Mouse (Mus musculus) liver, embryonic 13.5 days (tissue): ENCODE data around the gene Adamtsl4. TPM values are rescaled to one million over a fixed set of nuclear protein-coding genes. Genes with fewer than 3 reads are reported as not detected.
"Not testable (repeated sequence)": the region's sequence is repeated elsewhere in the genome, so short reads cannot be mapped to it uniquely, and the experiment has no call there.

Experiments
- ATAC-seq: fragments of 200-750 bp; cut with Nextera tagmentation; 2 replicates; pipeline ENCODE4 v1.8.0; 2017; ENCODE audit warnings: low read depth, mild to moderate bottlenecking, moderate number of reproducible peaks, moderate library complexity
- DNase-seq: peaks from one replicate; pipeline ENCODE4 v3.0.0; 2022
- H3K27ac ChIP-seq: fragments of 300-500 bp; sonication (generic); 2 replicates; pipeline ENCODE4 v1.5.1; 2015; ENCODE audit warnings: moderate library complexity, mild to moderate bottlenecking, inconsistent platforms
- H3K27me3 ChIP-seq: fragments of 300-500 bp; sonication (generic); 2 replicates; pipeline ENCODE4 v1.6.1; 2015; ENCODE audit warnings: mild to moderate bottlenecking, inconsistent platforms
- H3K36me3 ChIP-seq: fragments of 300-500 bp; sonication (generic); 2 replicates; pipeline ENCODE4 v1.6.1; 2015; ENCODE audit warnings: mild to moderate bottlenecking, inconsistent platforms
- H3K4me1 ChIP-seq: fragments of 300-500 bp; sonication (generic); replicated peaks from 2 replicates; pipeline ENCODE4 v1.6.1; 2015; ENCODE audit warnings: inconsistent platforms
- H3K4me2 ChIP-seq: fragments of 300-500 bp; sonication (generic); 2 replicates; pipeline ENCODE4 v1.6.1; 2015; ENCODE audit warnings: inconsistent platforms, mild to moderate bottlenecking, moderate library complexity
- H3K4me3 ChIP-seq: fragments of 300-500 bp; sonication (generic); replicated peaks from 2 replicates; pipeline ENCODE4 v1.5.1; 2015; ENCODE audit warnings: mild to moderate bottlenecking, inconsistent platforms
- H3K9ac ChIP-seq: fragments of 300-500 bp; sonication (generic); 2 replicates; pipeline ENCODE4 v1.6.1; 2015; ENCODE audit warnings: mild to moderate bottlenecking, inconsistent platforms
- H3K9me3 ChIP-seq: fragments of 300-500 bp; sonication (generic); replicated peaks from 2 replicates; pipeline ENCODE4 v1.6.1; 2016; ENCODE audit warnings: inconsistent platforms
- WGBS: fragments of 180-500 bp; shearing (Covaris S2); methylation state at CpG from one replicate; pipeline ENCODE4 v1.1.7; 2015; ENCODE audit not compliant: insufficient replicate concordance; 5-methylcytosine and 5-hydroxymethylcytosine counted together
- polyA plus RNA-seq: library from polyadenylated mRNA; unstranded; fragments of >200 nt; fragmentation: Nextera tagmentation; extraction: Ambion mirVana; gene quantifications from 2 replicates; pipeline ENCODE4 v1.2.1, GENCODE M21; 2015

Gene Adamtsl4
- polyA plus RNA-seq, 1 experiment from 2014 or later: 0.83 TPM

DNA sequence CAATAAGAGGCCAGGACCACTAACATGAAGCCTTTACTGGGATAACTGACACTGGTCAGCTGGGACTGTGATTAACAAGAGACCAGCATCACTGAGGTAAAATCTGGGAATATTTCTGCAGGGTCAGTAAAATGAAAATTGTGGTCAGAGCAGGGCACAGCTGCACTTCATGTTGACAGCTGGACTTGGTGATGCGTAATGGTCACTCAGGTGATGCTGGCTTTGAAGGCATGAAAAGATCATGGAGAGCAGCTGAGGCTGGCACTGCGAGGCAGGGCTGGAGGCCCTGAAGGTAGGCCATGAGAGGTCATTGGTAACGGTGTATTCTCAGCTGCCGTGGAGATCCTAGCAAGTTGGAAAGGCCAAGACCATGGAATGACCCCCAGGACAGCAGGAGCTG lies 10.6 kb upstream of the Adamtsl4 start:
- no peak overlapping the region for H3K4me2 ChIP-seq
- DNase-seq: no peak
- no peaks in the 10 kb centered on the region for H3K27me3 ChIP-seq
- peaks cover 43% of the 10 kb centered on the region for H3K4me1 ChIP-seq
- H3K27ac ChIP-seq: no peak overlapping the region
- no peak overlapping the region for H3K4me3 ChIP-seq
- no peaks in the 10 kb centered on the region for H3K9me3 ChIP-seq
- WGBS: 84% methylated on average over 4 of the region's 4 CpGs
- no peaks in the 10 kb centered on the region for H3K36me3 ChIP-seq
- no peak for ATAC-seq
- no peak overlapping the region for H3K9ac ChIP-seq

DNA sequence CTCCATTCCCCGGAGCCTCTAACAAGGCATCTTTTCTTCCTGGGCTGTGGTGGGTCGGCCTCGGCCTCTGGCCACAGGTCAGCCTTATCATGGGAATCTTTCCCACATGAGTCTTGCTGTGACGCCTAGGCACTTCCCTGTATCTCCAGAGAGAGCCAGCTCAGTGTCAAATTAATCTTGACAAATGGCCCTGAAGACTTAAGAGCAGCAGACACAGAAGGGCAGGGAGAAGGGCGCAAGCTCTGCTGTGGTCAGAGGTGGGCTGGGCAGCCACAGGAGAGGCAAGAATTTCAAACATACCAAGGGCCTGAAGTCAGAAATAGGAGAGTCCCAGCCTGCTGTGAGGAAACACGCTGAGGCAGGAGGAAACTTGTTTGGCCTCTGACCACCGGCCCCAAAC lies 8.6 kb upstream of the Adamtsl4 start:
- Histone ChIP-seq H3K27ac (no peak overlapping the region), H3K4me3 (no peak overlapping the region), H3K4me2 (no peak overlapping the region), H3K27me3 (no peaks in the 10 kb centered on the region), H3K36me3 (no peaks in the 10 kb centered on the region), H3K4me1 (peaks cover 44% of the 10 kb centered on the region), H3K9me3 (no peaks in the 10 kb centered on the region), H3K9ac (no peak overlapping the region)
- 27% methylated on average over 7 of the region's 7 CpGs for WGBS
- ATAC-seq (no peak), DNase-seq (no peak)

DNA sequence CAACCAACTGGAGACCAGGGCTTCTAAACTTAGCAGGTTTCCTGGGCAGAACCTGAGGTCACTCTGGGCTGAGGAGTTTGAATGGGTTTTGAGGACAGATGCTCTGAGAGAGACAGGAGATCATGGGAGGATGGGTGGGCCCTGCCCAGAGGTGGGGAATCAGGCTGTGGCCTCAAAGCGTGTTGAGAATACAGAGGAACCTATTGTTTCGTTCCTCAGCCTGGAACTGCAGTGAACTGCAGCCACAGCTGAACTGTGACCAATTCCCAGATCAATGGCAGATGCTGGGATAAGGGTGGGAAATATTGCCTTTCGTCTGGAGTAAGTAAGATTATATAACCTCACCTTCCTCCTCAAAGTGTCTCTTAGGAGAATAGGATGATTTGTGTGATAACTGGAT lies 8.1 kb upstream of the Adamtsl4 start:
- Histone ChIP-seq H3K4me3 (no peak overlapping the region), H3K36me3 (peaks cover 2% of the 10 kb centered on the region; the same call in 1 of the 2 replicates), H3K4me2 (no peak overlapping the region), H3K27ac (no peak overlapping the region), H3K9ac (no peak overlapping the region), H3K27me3 (no peaks in the 10 kb centered on the region), H3K9me3 (no peaks in the 10 kb centered on the region), H3K4me1 (peaks cover 38% of the 10 kb centered on the region)
- DNase-seq (no peak), ATAC-seq (no peak)
- WGBS: 54% methylated on average over 3 of the region's 3 CpGs

DNA sequence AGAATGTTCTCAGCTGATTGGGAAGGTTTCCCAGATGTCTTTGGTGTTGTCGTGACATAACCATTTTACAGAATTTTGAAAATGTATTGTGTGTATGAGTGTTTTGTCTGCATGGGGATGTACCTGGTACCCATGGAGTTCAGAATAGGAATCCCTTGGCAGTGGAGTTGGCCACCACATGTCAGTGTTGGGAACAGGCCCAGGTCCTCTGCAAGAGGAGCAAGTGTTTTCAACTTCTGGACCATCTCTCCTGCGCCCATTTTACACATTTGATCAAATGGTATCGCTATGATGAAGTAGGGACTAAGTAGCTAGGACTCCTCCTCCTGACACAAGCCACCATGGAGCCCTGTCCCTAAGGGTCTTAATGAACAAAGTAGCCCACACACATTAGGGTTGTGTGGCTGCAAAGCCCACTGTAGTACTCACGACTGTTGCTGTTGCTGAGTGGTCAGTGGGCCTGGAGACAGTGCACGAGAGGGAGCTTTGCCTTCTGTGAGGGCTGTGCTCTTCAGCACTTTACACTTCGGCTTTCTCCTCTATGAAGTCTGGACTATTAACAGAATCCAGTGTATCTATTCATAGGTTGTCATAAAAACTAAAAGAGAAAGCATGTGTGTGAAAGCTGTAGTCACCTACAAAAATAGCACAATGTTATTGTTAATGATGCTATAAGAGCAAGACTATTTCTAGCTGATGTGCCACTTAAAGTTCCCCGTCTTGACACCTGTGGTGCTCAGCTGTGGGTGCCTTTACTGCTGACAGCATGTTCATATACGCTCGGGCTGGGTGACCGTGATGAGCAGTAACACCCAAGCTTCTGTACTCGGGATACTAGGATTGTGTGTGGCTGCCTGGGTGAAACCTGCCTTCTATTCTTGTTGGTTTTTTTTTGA lies 7.3 kb upstream of the Adamtsl4 start:
- no peak overlapping the region for H3K27ac ChIP-seq
- H3K36me3 ChIP-seq: peaks cover 2% of the 10 kb centered on the region; the same call in 1 of the 2 replicates
- WGBS: 77% methylated on average over 11 of the region's 11 CpGs
- ATAC-seq (no peak), DNase-seq (no peak)
- peaks cover 35% of the 10 kb centered on the region for H3K4me1 ChIP-seq
- H3K9ac ChIP-seq: no peak overlapping the region
- no peaks in the 10 kb centered on the region for H3K27me3 ChIP-seq
- H3K4me3 ChIP-seq: no peak overlapping the region
- no peaks in the 10 kb centered on the region for H3K9me3 ChIP-seq
- no peak overlapping the region for H3K4me2 ChIP-seq

DNA sequence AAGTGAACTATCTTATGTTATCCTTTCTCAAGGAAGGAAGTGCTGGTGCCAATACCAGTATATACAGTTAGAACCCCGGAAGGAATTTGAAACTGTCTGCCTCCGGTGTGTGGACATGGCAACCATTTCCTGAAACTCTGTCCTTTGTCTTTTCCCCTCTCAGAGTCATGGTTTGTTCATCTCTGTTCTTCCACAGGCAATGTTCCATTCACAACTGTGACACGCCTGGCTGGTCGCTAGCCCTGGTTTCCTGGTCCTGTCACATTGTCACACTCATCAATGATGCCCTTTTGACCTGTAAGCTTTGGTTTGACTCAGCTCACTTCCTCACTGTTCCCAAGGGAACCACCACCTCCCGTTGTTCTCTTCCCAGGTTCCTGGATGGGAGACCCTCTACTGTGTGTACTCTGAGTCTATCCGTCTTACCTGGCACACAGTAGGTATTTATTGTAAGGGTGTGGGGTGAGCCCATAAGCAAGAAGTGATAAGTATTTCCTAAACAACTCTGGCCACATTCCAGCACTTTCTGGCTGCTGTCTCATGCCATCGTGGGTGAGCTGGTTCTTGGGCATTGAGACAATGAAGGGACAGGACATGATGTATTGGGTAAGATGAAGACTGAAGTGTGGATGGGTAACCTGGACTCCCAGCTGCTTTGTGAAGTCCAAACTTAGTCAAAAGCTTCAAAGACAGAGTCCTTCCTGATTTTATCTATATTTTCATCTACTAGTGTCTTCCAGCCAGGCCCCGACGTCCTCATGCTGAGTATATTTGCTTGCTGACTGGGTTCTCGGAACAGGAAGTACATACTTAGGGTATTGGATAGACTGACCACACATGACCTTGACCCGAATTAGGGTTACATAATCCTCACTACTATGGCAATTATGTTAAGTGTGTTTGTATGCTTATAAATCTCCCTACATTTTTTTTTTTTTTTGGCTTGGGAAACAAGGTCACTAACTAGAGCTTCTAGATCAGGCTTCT lies 6.4 kb upstream of the Adamtsl4 start:
- Histone ChIP-seq H3K9me3 (no peaks in the 10 kb centered on the region), H3K27me3 (no peaks in the 10 kb centered on the region), H3K27ac (no peak overlapping the region), H3K4me2 (no peak overlapping the region), H3K9ac (no peak overlapping the region), H3K4me3 (no peak overlapping the region), H3K36me3 (peaks cover 2% of the 10 kb centered on the region; the same call in 1 of the 2 replicates), H3K4me1 (peaks cover 39% of the 10 kb centered on the region)
- ATAC-seq (no peak), DNase-seq (no peak)
- WGBS: 37% methylated on average over 11 of the region's 11 CpGs

DNA sequence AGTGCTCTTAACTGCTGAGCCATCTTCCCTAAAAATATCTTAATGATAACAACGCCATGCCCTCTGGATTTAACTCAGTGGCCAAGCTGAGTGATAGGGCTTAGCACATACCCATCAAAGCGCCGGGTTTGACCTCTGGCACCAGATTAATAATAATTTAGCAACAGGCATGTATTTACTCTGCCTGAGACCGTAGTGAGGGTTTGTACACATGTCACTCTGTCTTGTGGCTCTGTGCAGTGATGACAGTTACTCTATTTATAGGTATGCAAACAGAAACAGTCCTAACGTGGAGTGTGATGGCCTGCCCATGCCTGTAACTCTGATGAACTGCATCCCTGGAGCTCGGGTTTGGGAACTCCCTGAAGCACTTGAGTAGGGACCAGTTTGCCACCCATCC lies 5.0 kb upstream of the Adamtsl4 start:
- Histone ChIP-seq H3K4me2 (no peak overlapping the region), H3K4me1 (peaks cover 46% of the 10 kb centered on the region), H3K4me3 (no peak overlapping the region), H3K36me3 (peaks cover 2% of the 10 kb centered on the region; the same call in 1 of the 2 replicates), H3K9me3 (no peaks in the 10 kb centered on the region), H3K9ac (no peak overlapping the region), H3K27me3 (peaks cover 8% of the 10 kb centered on the region), H3K27ac (no peak overlapping the region)
- WGBS: 54% methylated on average over 6 of the region's 6 CpGs
- DNase-seq: no peak
- ATAC-seq: peak; percentile 16; the same call in 1 of the 2 replicates

DNA sequence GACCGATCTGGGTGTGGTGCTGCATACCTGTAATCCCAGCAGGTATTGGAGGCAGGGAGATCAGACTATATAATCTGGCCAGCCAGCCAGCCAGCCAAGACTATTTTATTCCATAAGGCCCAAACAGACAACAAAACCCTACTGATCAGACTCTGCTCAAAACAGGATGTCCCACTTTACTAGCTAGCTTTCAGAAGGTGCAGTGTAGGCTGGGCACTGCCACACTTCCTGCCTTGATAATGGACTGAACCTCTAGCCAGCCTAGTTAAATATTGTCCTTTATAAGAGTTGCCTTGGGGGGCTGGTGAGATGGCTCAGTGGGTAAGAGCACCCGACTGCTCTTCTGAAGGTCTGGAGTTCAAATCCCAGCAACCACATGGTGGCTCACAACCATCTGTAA lies 2.8 kb upstream of the Adamtsl4 start:
- H3K9me3 ChIP-seq, H3K36me3 ChIP-seq, H3K27ac ChIP-seq, H3K4me3 ChIP-seq, ATAC-seq, H3K4me2 ChIP-seq, H3K9ac ChIP-seq, DNase-seq: not testable (repeated sequence)
- peaks cover 29% of the 10 kb centered on the region for H3K27me3 ChIP-seq
- peaks cover 54% of the 10 kb centered on the region for H3K4me1 ChIP-seq
- WGBS: 86% methylated on average over 2 of the region's 2 CpGs

DNA sequence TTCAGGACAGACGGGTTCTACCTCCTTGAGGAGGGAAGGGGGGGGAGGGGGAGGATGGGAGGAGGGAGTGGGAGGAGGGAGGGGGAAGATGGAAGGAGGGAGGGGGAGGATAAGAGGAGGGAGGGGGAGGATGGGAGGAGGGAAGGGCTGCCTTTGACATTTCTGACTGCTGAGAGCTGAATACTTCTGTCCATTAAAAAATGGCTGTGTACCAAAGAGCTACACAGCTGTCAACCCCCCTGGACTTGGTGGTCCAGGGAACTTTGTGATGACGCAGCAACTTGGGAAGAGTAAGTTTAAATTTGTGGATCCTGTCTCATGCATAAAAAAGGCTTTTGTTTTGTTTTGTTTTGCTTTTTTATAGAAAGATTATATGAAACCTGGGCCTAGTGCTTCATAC lies 2.2 kb upstream of the Adamtsl4 start:
- WGBS: 40% methylated on average over 2 of the region's 2 CpGs
- no peak for DNase-seq
- Histone ChIP-seq H3K4me1 (peaks cover 58% of the 10 kb centered on the region), H3K27ac (no peak overlapping the region), H3K4me2 (no peak overlapping the region), H3K9ac (no peak overlapping the region), H3K9me3 (no peaks in the 10 kb centered on the region), H3K27me3 (peaks cover 33% of the 10 kb centered on the region), H3K4me3 (no peak overlapping the region), H3K36me3 (peaks cover 2% of the 10 kb centered on the region; the same call in 1 of the 2 replicates)
- no peak for ATAC-seq

DNA sequence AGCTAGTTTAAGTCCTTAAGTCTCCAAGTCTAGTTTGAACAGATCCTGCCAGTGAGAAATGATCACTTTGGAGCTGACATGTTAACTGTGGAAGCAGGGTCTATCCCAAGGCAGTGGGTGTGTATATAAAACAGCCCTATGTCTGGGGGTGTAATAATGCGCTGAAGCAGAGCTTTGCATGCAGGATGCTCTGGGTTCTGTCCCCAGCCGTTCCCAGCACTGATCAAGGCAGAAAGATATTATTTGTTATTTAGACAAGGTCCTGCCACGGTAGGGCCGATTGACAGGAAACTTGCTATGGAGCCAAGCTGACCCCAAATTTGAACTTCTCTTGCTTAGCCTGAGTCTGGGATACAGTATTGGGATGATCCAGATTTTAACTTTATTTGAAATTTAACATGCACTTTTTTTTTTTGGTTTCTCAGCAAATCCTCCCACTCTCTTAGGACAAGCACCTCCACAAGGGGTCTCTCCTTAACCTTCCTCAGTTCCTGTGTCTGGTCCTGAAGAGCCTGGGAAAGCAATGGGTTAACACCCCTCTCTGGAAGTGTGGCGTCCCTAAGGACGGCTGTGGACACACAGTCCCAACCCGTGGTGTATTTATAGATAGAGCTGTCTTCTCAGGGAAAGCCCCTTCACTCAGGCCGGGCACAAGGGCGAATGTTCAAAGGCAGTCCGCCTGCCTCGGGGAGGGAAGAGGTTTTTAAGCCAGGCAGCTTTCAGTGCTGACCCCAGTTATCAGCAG lies 1.6 kb upstream of the Adamtsl4 start:
- peaks cover 2% of the 10 kb centered on the region; the same call in 1 of the 2 replicates for H3K36me3 ChIP-seq
- DNase-seq (no peak), ATAC-seq (no peak)
- H3K4me3 ChIP-seq: no peak overlapping the region
- no peak overlapping the region for H3K9ac ChIP-seq
- peaks cover 33% of the 10 kb centered on the region for H3K27me3 ChIP-seq
- H3K4me2 ChIP-seq: no peak overlapping the region
- WGBS: 50% methylated on average over 11 of the region's 11 CpGs
- no peak overlapping the region for H3K27ac ChIP-seq
- H3K9me3 ChIP-seq: no peaks in the 10 kb centered on the region
- H3K4me1 ChIP-seq: peaks cover 61% of the 10 kb centered on the region

DNA sequence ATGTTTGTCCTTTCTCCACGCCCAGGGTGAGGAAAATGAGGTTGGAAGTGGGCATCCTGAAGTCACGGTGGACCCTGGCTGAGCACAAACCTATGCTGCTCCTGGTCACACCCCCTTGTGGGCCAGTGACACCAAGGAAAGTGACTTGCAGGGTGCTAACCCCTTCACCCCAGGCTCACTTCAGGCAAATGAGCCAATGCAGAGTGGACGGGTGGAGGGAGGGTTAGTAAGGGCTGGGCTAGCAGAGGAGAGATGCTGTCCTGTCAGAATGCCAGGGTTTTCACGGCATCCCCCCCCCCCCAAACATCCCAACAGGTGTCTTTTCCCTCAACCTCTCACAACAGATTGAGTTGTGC lies 571 bp downstream of the Adamtsl4 start:
- peaks cover 2% of the 10 kb centered on the region; the same call in 1 of the 2 replicates for H3K36me3 ChIP-seq
- WGBS: 29% methylated on average over 4 of the region's 4 CpGs
- H3K27me3 ChIP-seq: peaks cover 33% of the 10 kb centered on the region
- H3K4me2 ChIP-seq: peak overlapping the region; percentile 76
- peaks cover 42% of the 10 kb centered on the region for H3K4me1 ChIP-seq
- H3K4me3 ChIP-seq: peak overlapping the region; percentile 54
- no peak for ATAC-seq
- H3K9me3 ChIP-seq: no peaks in the 10 kb centered on the region
- H3K27ac ChIP-seq: no peak overlapping the region
- DNase-seq: no peak
- H3K9ac ChIP-seq: peak overlapping the region; percentile 61; the same call in 1 of the 2 replicates
